Mouse (Mus musculus): ENCODE results near the gene Ccnd3. TPM values are rescaled to one million over a fixed set of nuclear protein-coding genes. Genes with fewer than 3 reads are reported as not detected.

The Ccnd3 gene
- polyA plus RNA-seq, 1 experiment from 2014 or later, result 180 TPM

DNA sequence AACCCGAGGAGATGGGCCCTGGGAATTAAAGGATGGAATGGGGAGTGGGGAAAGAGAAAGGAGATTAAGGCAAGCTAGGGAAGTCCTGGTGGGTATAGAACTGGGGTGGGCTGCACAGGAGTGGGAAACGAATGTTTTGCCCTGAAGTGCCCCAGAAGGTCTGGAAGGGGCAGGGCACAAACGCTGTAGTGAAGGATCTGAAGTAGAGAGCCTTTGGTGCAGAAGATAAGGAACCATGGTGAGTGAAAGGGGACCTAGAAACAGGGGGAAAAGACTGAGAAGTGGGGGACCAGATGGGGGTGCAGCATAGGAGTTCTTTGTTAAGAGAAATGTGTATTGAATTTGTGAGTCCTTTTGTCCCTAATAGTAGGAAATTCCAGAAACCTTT, 125.8 kb downstream of the Ccnd3 start, which contains the start of gene Usp49:
Gene Usp49 (plus strand): TSS at position 13 of the 388 bp plus-strand sequence.
- Histone ChIP-seq H3K4me3 (ENCODE audit: low read depth, low read length) (peak within 1 kb of the TSS; percentile 60), H3K4me1 (replicated peaks; ENCODE audit: control insufficient read depth, insufficient read depth, low read length) (peaks cover 7% of the 10 kb centered on the region; the same call in 1 of the 2 replicates), H3K27me3 (replicated peaks; ENCODE audit: control insufficient read depth, insufficient read depth, low read length) (no peaks in the 10 kb centered on the region), H3K9me3 (ENCODE audit: control insufficient read depth) (no peaks in the 10 kb centered on the region), H3K4me2 (replicated peaks; ENCODE audit: low read depth) (peak within 1 kb of the TSS; percentile 96), H3K9ac (ENCODE audit: low read depth, low read length) (peak within 1 kb of the TSS; percentile 57), H3K36me3 (ENCODE audit: control insufficient read depth, insufficient read depth) (0 out of 2 replicates have a peak, but pooled peaks cover 10% of the 10 kb centered on the region), H3K27ac (ENCODE audit: low read depth, low read length) (peak within 1 kb of the TSS; percentile 92)
- ATAC-seq, result no peak
- no peak for TF ChIP-seq CTCF (IDR thresholded peaks at IDR 0.05; ENCODE audit: low read depth)
- 0% methylated on average over 3 of the region's 3 CpGs for WGBS

DNA sequence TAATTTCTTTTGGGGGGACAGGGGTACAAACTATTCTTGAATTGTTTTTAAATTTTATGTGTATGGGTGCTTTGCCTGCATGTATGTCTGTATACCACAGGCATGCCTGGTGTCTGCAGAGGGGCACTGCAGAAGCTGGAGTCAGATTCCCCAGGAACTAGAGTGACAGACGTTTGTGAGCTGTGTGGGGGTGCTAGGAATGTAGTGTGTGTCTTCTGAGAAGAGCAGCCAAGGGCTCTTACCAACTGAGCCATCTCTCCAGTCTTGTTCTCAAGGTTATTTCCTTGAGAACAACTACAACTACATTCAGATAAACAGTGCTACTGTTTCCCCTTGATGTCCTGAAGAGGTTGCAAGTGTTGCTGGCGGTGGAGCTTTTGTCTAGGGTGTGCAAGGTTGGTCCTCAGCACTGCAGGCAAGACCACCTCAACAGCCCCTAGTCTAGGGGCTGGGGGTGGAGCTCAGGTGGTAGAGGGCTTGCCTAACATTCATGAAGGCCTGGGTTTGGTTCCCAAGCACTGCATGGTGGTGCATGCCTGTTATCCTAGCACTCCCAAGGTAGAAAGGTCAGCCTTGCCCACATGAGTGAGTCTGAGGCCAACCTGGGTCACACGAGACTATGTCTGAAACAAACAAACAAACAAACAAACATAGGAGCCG, 127.5 kb downstream of the Ccnd3 start:
- 43% methylated on average over 4 of the region's 4 CpGs for WGBS
- H3K4me1 ChIP-seq (replicated peaks; ENCODE audit: control insufficient read depth, insufficient read depth, low read length), result peaks cover 7% of the 10 kb centered on the region; the same call in 1 of the 2 replicates
- H3K9me3 ChIP-seq (ENCODE audit: control insufficient read depth), result no peaks in the 10 kb centered on the region
- peak overlapping the region; percentile 21; the same call in 1 of the 2 replicates for H3K27ac ChIP-seq (ENCODE audit: low read depth, low read length)
- H3K27me3 ChIP-seq (replicated peaks; ENCODE audit: control insufficient read depth, insufficient read depth, low read length), result no peaks in the 10 kb centered on the region
- 0 out of 2 replicates have a peak overlapping the region, but pooled peaks have one; percentile 6 for H3K4me2 ChIP-seq (replicated peaks; ENCODE audit: low read depth)
- H3K36me3 ChIP-seq (ENCODE audit: control insufficient read depth, insufficient read depth), result 0 out of 2 replicates have a peak, but pooled peaks cover 4% of the 10 kb centered on the region
- no peak overlapping the region for H3K9ac ChIP-seq (ENCODE audit: low read depth, low read length)
- no peak for ATAC-seq
- no peak overlapping the region for H3K4me3 ChIP-seq (ENCODE audit: low read depth, low read length)
- TF ChIP-seq CTCF (IDR thresholded peaks at IDR 0.05; ENCODE audit: low read depth), result no peak

DNA sequence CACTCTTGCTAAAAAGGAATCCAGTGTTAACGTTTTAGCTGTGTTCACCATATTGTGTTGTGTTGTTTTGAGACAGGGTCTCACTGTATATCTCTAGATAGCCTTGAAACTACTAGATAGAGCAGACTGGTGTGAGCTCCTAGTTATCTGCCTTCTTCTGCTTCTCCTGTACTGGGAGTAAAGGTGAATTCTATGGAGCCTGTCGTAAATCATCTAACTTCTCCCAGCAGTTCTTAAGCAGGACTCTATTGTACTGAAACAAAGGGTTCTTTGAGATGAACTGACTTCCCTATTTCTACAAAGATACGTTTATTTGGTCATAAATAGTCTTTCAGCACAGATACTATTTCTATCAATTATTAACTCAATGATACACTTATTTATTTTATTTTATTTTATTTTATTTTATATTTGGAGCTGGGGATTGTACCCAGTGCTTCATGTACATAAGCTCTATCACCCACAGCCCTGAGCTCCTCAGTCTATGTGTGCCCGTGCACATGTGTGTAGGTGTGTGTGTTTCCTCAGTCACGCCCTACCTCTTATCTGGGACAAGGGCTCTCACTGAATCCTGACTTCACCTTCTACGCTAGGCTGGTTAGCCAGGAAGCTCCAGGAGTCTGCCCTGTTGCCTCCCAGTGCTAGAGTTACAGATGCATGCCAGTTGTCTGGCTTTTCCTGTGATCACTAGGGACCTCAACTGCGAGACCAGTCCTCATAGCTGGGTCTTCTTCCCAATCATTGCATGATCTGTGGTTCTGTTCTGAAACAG, 129.3 kb downstream of the Ccnd3 start:
- H3K4me2 ChIP-seq (replicated peaks; ENCODE audit: low read depth), result peak overlapping the region; percentile 27; the same call in 1 of the 2 replicates
- peak overlapping the region; percentile 77 for H3K27ac ChIP-seq (ENCODE audit: low read depth, low read length)
- H3K9me3 ChIP-seq (ENCODE audit: control insufficient read depth), result no peaks in the 10 kb centered on the region
- TF ChIP-seq CTCF (IDR thresholded peaks at IDR 0.05; ENCODE audit: low read depth), result no peak
- peak; percentile 80 for ATAC-seq
- no peak overlapping the region for H3K4me3 ChIP-seq (ENCODE audit: low read depth, low read length)
- 38% methylated on average over 7 of the region's 7 CpGs for WGBS
- peaks cover 7% of the 10 kb centered on the region; the same call in 1 of the 2 replicates for H3K4me1 ChIP-seq (replicated peaks; ENCODE audit: control insufficient read depth, insufficient read depth, low read length)
- H3K9ac ChIP-seq (ENCODE audit: low read depth, low read length), result no peak overlapping the region
- H3K36me3 ChIP-seq (ENCODE audit: control insufficient read depth, insufficient read depth), result 0 out of 2 replicates have a peak, but pooled peaks cover 4% of the 10 kb centered on the region
- H3K27me3 ChIP-seq (replicated peaks; ENCODE audit: control insufficient read depth, insufficient read depth, low read length), result no peaks in the 10 kb centered on the region

DNA sequence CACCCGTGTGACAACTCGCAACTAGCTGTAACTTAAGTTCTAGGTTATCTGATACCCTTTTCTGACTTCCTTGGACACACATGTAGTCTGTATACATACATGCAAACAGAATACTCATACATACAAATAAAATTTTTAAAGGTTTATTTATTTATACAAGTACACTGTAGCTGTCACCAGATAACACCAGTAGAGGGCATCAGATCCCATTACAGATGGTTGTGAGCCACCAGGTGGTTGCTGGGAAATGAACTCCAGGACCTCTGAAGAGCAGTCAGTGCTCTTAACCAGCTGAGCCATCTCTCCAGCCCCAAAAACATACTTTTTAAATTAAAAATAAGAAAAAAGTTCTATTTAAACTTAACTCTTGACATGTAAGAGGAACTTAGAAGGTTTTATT, 138.1 kb downstream of the Ccnd3 start:
- no peak overlapping the region for H3K4me3 ChIP-seq (ENCODE audit: low read depth, low read length)
- ATAC-seq, result no peak
- H3K4me2 ChIP-seq (replicated peaks; ENCODE audit: low read depth), result no peak overlapping the region
- H3K9ac ChIP-seq (ENCODE audit: low read depth, low read length), result no peak overlapping the region
- peak; percentile 44 for TF ChIP-seq CTCF (IDR thresholded peaks at IDR 0.05; ENCODE audit: low read depth)
- no peaks in the 10 kb centered on the region for H3K4me1 ChIP-seq (replicated peaks; ENCODE audit: control insufficient read depth, insufficient read depth, low read length)
- no peaks in the 10 kb centered on the region for H3K9me3 ChIP-seq (ENCODE audit: control insufficient read depth)
- H3K36me3 ChIP-seq (ENCODE audit: control insufficient read depth, insufficient read depth), result 0 out of 2 replicates have a peak, but pooled peaks cover 2% of the 10 kb centered on the region
- H3K27ac ChIP-seq (ENCODE audit: low read depth, low read length), result no peak overlapping the region
- WGBS, result 93% methylated on average over 2 of the region's 2 CpGs
- H3K27me3 ChIP-seq (replicated peaks; ENCODE audit: control insufficient read depth, insufficient read depth, low read length), result no peaks in the 10 kb centered on the region

DNA sequence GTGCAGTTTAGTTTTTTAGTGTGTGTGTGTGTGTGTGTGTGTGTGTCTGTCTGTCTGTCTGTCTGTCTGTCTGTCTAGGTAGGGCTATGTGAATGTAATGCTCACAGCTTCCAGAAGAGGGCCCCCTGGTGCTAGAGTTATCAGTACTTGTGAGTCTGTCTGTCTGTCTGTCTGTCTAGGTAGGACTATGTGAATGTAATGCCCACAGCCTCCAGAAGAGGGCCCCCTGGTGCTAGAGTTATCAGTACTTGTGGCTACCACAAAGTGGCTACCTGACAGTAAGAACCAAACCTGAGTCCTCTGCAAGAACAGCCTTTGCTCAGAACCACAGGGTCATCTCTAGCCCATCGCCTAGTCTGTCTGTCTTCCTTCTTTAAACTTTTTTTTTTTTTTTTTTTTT, 141.8 kb downstream of the Ccnd3 start:
- Histone ChIP-seq H3K4me2 (replicated peaks; ENCODE audit: low read depth) (no peak overlapping the region), H3K4me1 (replicated peaks; ENCODE audit: control insufficient read depth, insufficient read depth, low read length) (no peaks in the 10 kb centered on the region), H3K9me3 (ENCODE audit: control insufficient read depth) (no peaks in the 10 kb centered on the region), H3K27ac (ENCODE audit: low read depth, low read length) (no peak overlapping the region), H3K9ac (ENCODE audit: low read depth, low read length) (no peak overlapping the region), H3K27me3 (replicated peaks; ENCODE audit: control insufficient read depth, insufficient read depth, low read length) (no peaks in the 10 kb centered on the region), H3K36me3 (ENCODE audit: control insufficient read depth, insufficient read depth) (0 out of 2 replicates have a peak, but pooled peaks cover 4% of the 10 kb centered on the region), H3K4me3 (ENCODE audit: low read depth, low read length) (no peak overlapping the region)
- WGBS, result 93% methylated on average over 1 of the region's 1 CpGs
- peak; percentile 83 for TF ChIP-seq CTCF (IDR thresholded peaks at IDR 0.05; ENCODE audit: low read depth)
- ATAC-seq, result peak; percentile 53

DNA sequence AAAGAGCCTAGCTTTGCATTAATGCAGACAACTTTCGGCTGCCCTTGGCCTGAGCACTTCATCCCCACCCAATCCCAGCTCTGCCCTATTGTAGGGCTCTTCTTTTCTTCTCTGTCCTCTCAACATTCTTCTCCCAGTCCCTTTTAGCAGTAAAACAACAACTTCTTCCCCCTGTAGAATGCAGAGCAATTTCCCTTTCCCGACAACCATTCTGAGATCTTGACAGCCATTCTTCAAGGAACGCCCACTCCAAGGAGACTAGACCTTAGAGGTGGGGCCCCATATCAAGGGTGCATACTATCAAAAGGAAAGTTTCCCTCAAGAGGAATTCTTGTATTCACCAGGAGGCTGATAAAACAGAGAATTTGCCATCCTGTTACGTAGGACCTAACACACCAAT, 144.1 kb downstream of the Ccnd3 start:
- Histone ChIP-seq H3K9me3 (ENCODE audit: control insufficient read depth) (no peaks in the 10 kb centered on the region), H3K9ac (ENCODE audit: low read depth, low read length) (no peak overlapping the region), H3K27me3 (replicated peaks; ENCODE audit: control insufficient read depth, insufficient read depth, low read length) (no peaks in the 10 kb centered on the region), H3K27ac (ENCODE audit: low read depth, low read length) (no peak overlapping the region), H3K4me2 (replicated peaks; ENCODE audit: low read depth) (no peak overlapping the region), H3K36me3 (ENCODE audit: control insufficient read depth, insufficient read depth) (0 out of 2 replicates have a peak, but pooled peaks cover 10% of the 10 kb centered on the region), H3K4me1 (replicated peaks; ENCODE audit: control insufficient read depth, insufficient read depth, low read length) (no peaks in the 10 kb centered on the region), H3K4me3 (ENCODE audit: low read depth, low read length) (no peak overlapping the region)
- no peak for TF ChIP-seq CTCF (IDR thresholded peaks at IDR 0.05; ENCODE audit: low read depth)
- ATAC-seq, result no peak
- 58% methylated on average over 4 of the region's 4 CpGs for WGBS

Other genes with a start within 250 kb of the Ccnd3 start
- gene Mrps10, start 136.2 kb upstream of the Ccnd3 start, polyA plus RNA-seq (2015; fragmentation: Nextera tagmentation; extraction: Ambion mirVana), result 46.8 and 49.6 TPM in 2 replicates
- 0.13 and 0.17 TPM in 2 replicates for gene Guca1b, start 119.7 kb upstream of the Ccnd3 start, polyA plus RNA-seq (2015; fragmentation: Nextera tagmentation; extraction: Ambion mirVana)
- 2.7 and 3.3 TPM in 2 replicates for gene Guca1a, start 104.5 kb upstream of the Ccnd3 start, polyA plus RNA-seq (2015; fragmentation: Nextera tagmentation; extraction: Ambion mirVana)
- gene AI661453, start 68.4 kb upstream of the Ccnd3 start, polyA plus RNA-seq (2015; fragmentation: Nextera tagmentation; extraction: Ambion mirVana), result 6.1 and 7.7 TPM in 2 replicates
- 0.35 and 0.77 TPM in 2 replicates for gene 1700001C19Rik, start 67.7 kb upstream of the Ccnd3 start, polyA plus RNA-seq (2015; fragmentation: Nextera tagmentation; extraction: Ambion mirVana)
- 8.3 and 9.2 TPM in 2 replicates for gene Taf8, start 2.8 kb upstream of the Ccnd3 start, polyA plus RNA-seq (2015; fragmentation: Nextera tagmentation; extraction: Ambion mirVana)
- gene Bysl, start 106.4 kb downstream of the Ccnd3 start, polyA plus RNA-seq (2015; fragmentation: Nextera tagmentation; extraction: Ambion mirVana), result 7.7 and 8.2 TPM in 2 replicates
- gene Med20, start 106.5 kb downstream of the Ccnd3 start, polyA plus RNA-seq (2015; fragmentation: Nextera tagmentation; extraction: Ambion mirVana), result 22.8 and 22.9 TPM in 2 replicates
- gene Gm20517, start 106.5 kb downstream of the Ccnd3 start, polyA plus RNA-seq (2015; fragmentation: Nextera tagmentation; extraction: Ambion mirVana), result 0.47 and 1.2 TPM in 2 replicates
- 2.6 and 2.9 TPM in 2 replicates for gene Usp49, start 125.6 kb downstream of the Ccnd3 start, polyA plus RNA-seq (2015; fragmentation: Nextera tagmentation; extraction: Ambion mirVana)
- 384 and 398 TPM in 2 replicates for gene Tomm6, start 183.3 kb downstream of the Ccnd3 start, polyA plus RNA-seq (2015; fragmentation: Nextera tagmentation; extraction: Ambion mirVana)
- gene Frs3, start 184.0 kb downstream of the Ccnd3 start, polyA plus RNA-seq (2015; fragmentation: Nextera tagmentation; extraction: Ambion mirVana), result 2.9 TPM in 2 replicates
- gene Gm21981, start 189.4 kb downstream of the Ccnd3 start, polyA plus RNA-seq (2015; fragmentation: Nextera tagmentation; extraction: Ambion mirVana), result 0.12 TPM in 1 of 2 replicates, not detected in the other
- gene Prickle4, start 189.7 kb downstream of the Ccnd3 start, polyA plus RNA-seq (2015; fragmentation: Nextera tagmentation; extraction: Ambion mirVana), result 0.33 and 0.64 TPM in 2 replicates
- gene Pgc, start 221.8 kb downstream of the Ccnd3 start, polyA plus RNA-seq (2015; fragmentation: Nextera tagmentation; extraction: Ambion mirVana), result 7.4 and 24.6 TPM in 2 replicates
- 30.0 and 34.5 TPM in 2 replicates for gene Tfeb, start 232.0 kb downstream of the Ccnd3 start, polyA plus RNA-seq (2015; fragmentation: Nextera tagmentation; extraction: Ambion mirVana)